Mouse (Mus musculus) neural tube, embryonic 13.5 days (tissue): ENCODE data around the gene Usp30. TPM values are rescaled to one million over a fixed set of nuclear protein-coding genes. Genes with fewer than 3 reads are reported as not detected.

Experiments used
- ATAC-seq: fragments of 200-750 bp; cut with Nextera tagmentation; 2 replicates; pipeline ENCODE4 v1.8.0; 2017; ENCODE audit warnings: low read depth, mild to moderate bottlenecking, moderate TSS enrichment, moderate library complexity
- H3K27ac ChIP-seq: fragments of 300-500 bp; sonication (generic); replicated peaks from 2 replicates; pipeline ENCODE4 v1.5.1; 2015; ENCODE audit warnings: moderate library complexity, mild to moderate bottlenecking, inconsistent platforms
- H3K27me3 ChIP-seq: fragments of 300-500 bp; sonication (generic); 2 replicates; pipeline ENCODE4 v1.6.1; 2015; ENCODE audit warnings: mild to moderate bottlenecking, inconsistent platforms
- H3K36me3 ChIP-seq: fragments of 300-500 bp; sonication (generic); 2 replicates; pipeline ENCODE4 v1.6.1; 2015; ENCODE audit warnings: mild to moderate bottlenecking, inconsistent platforms
- H3K4me1 ChIP-seq: fragments of 300-500 bp; sonication (generic); replicated peaks from 2 replicates; pipeline ENCODE4 v1.6.1; 2015; ENCODE audit warnings: inconsistent platforms
- H3K4me2 ChIP-seq: fragments of 300-500 bp; sonication (generic); 2 replicates; pipeline ENCODE4 v1.6.1; 2015; ENCODE audit warnings: inconsistent platforms, mild to moderate bottlenecking, moderate library complexity
- H3K4me3 ChIP-seq: fragments of 300-500 bp; sonication (generic); 2 replicates; pipeline ENCODE4 v1.5.1; 2015; ENCODE audit warnings: mild to moderate bottlenecking, inconsistent platforms
- H3K9ac ChIP-seq: fragments of 300-500 bp; sonication (generic); 2 replicates; pipeline ENCODE4 v1.6.1; 2015; ENCODE audit warnings: moderate library complexity, mild to moderate bottlenecking, inconsistent platforms
- H3K9me3 ChIP-seq: fragments of 300-500 bp; sonication (generic); 2 replicates; pipeline ENCODE4 v1.6.1; 2016; ENCODE audit warnings: inconsistent platforms
- WGBS: fragments of 180-500 bp; shearing (Covaris S2); methylation state at CpG from one replicate; pipeline ENCODE4 v1.1.7; 2015; 5-methylcytosine and 5-hydroxymethylcytosine counted together
- polyA plus RNA-seq: library from polyadenylated mRNA; unstranded; fragments of >200 nt; fragmentation: Nextera tagmentation; extraction: Ambion mirVana; gene quantifications from 2 replicates; pipeline ENCODE4 v1.2.1, GENCODE M21; 2015

The Usp30 gene
- polyA plus RNA-seq, 1 experiment from 2014 or later: 16.4 TPM

DNA sequence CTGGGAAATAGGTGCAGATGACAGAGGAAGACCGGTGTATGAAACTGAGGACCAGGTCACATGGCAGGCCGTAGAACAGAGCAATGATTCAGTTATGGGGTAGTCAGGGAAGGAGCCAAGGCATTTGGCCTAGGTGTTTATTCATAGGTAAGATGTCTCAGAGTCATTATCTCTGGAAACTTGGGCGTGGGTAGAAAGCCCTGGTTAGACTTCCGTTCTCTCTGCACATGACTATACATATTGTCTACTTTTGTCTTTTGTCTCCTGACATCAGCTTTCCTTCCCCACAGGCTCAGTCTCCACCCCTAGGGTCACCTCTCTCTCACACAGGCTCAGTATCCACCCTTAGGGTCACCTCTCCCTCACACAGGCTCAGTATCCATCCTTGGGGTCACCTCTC, 21.5 kb upstream of the Usp30 start:
- no peak overlapping the region for H3K4me2 ChIP-seq
- WGBS: 87% methylated on average over 4 of the region's 4 CpGs
- no peak for ATAC-seq

DNA sequence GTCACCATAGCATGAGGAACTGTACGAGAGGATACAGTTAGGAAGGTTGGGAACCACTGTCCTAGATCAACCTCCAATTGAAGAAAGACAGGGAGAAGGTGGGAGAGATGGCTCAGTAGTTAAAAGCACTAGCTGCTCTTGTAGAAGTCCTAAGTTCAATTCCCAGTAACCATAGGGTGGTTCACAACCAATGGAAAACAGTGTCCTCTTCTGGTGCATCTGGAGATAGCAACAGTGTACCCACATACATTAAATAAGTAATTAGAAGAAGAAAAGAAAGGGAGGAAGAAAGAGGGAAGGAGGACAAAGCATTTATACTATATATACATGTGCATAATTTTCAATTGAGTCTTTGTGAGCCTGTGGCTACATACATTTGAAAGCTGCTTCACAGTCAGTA, 20.1 kb upstream of the Usp30 start:
- 65% methylated on average over 1 of the region's 1 CpGs for WGBS
- Histone ChIP-seq H3K9me3 (no peaks in the 10 kb centered on the region), H3K27ac (no peak overlapping the region), H3K4me2 (no peak overlapping the region), H3K9ac (no peak overlapping the region), H3K4me3 (no peak overlapping the region), H3K27me3 (no peaks in the 10 kb centered on the region), H3K36me3 (peaks cover 49% of the 10 kb centered on the region), H3K4me1 (peaks cover 12% of the 10 kb centered on the region)
- ATAC-seq: no peak

More for the DNA sequence above, 21.5 kb upstream of the Usp30 start:
- Histone ChIP-seq H3K4me3 (no peak overlapping the region), H3K4me1 (peaks cover 3% of the 10 kb centered on the region), H3K9ac (no peak overlapping the region), H3K36me3 (peaks cover 50% of the 10 kb centered on the region), H3K27me3 (no peaks in the 10 kb centered on the region), H3K27ac (no peak overlapping the region), H3K9me3 (no peaks in the 10 kb centered on the region)

DNA sequence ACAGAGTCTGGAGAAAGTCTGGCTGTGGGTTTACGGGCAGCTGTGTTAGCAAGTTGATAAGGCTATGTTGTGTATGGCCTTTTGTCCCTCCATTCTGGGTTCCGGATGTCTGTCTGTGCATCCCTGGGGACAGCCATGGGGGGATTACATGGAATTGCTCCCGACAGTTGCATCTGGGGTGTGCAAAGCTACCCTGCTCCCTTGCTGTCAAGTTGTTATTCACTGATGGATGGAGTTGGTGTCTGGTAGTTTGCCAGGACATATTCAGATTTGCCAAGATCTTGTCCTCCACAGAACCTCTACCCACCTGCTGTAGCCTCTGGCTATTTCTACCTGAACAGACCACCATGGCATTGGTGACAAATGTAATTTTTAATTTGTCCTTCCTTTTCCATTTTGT, 19.1 kb upstream of the Usp30 start:
- no peaks in the 10 kb centered on the region for H3K9me3 ChIP-seq
- no peak overlapping the region for H3K27ac ChIP-seq
- ATAC-seq: no peak
- peaks cover 56% of the 10 kb centered on the region for H3K36me3 ChIP-seq
- no peak overlapping the region for H3K4me3 ChIP-seq
- no peaks in the 10 kb centered on the region for H3K27me3 ChIP-seq
- 79% methylated on average over 3 of the region's 3 CpGs for WGBS
- no peak overlapping the region for H3K4me2 ChIP-seq
- H3K4me1 ChIP-seq: peaks cover 12% of the 10 kb centered on the region
- H3K9ac ChIP-seq: no peak overlapping the region

GRCm38 (mm10) chr5:114046604-114047003, 18.7 kb upstream of the Usp30 start:
- no peaks in the 10 kb centered on the region for H3K9me3 ChIP-seq
- H3K4me2 ChIP-seq: no peak overlapping the region
- no peak overlapping the region for H3K4me3 ChIP-seq
- 54% methylated on average over 3 of the region's 3 CpGs for WGBS
- no peak overlapping the region for H3K27ac ChIP-seq
- peaks cover 12% of the 10 kb centered on the region for H3K4me1 ChIP-seq
- no peak for ATAC-seq
- peaks cover 55% of the 10 kb centered on the region for H3K36me3 ChIP-seq
- H3K9ac ChIP-seq: no peak overlapping the region
- no peaks in the 10 kb centered on the region for H3K27me3 ChIP-seq

DNA sequence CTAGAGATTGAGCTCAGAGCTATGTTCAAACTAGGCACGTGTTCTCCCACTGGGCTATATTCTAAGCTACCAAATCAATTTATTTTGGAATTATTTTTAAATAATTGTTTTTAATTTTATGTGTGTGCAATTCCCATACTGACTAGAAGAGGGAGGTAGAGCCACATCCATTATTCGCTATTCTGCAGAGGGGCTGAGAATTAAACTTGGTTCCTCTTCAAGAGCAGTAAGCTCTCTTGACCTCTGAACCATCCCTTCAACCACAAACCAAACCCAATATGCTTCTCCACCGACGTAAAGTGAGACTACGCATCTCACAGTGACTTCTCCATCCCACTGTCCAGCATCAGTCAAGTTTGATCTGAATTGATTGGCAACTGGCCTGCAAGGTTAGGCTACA, 18.1 kb upstream of the Usp30 start:
- no peak for ATAC-seq
- Histone ChIP-seq H3K9me3 (no peaks in the 10 kb centered on the region), H3K9ac (no peak overlapping the region), H3K4me1 (peaks cover 12% of the 10 kb centered on the region), H3K36me3 (peaks cover 55% of the 10 kb centered on the region), H3K4me3 (no peak overlapping the region), H3K27me3 (no peaks in the 10 kb centered on the region), H3K27ac (no peak overlapping the region), H3K4me2 (no peak overlapping the region)
- 89% methylated on average over 5 of the region's 5 CpGs for WGBS

GRCm38 (mm10) chr5:114048731-114049308, 16.4 kb upstream of the Usp30 start:
- peak; percentile 68 for ATAC-seq
- no peak overlapping the region for H3K4me3 ChIP-seq
- H3K36me3 ChIP-seq: peaks cover 49% of the 10 kb centered on the region
- H3K9me3 ChIP-seq: no peaks in the 10 kb centered on the region
- no peak overlapping the region for H3K9ac ChIP-seq
- no peak overlapping the region for H3K4me2 ChIP-seq
- no peak overlapping the region; the same call in 1 of the 2 replicates for H3K27ac ChIP-seq
- no peaks in the 10 kb centered on the region for H3K27me3 ChIP-seq
- 52% methylated on average over 12 of the region's 12 CpGs for WGBS
- peaks cover 12% of the 10 kb centered on the region for H3K4me1 ChIP-seq

GRCm38 (mm10) chr5:114052246-114052761, 13.0 kb upstream of the Usp30 start:
- no peak overlapping the region for H3K4me3 ChIP-seq
- no peaks in the 10 kb centered on the region for H3K27me3 ChIP-seq
- ATAC-seq: no peak
- H3K36me3 ChIP-seq: peaks cover 60% of the 10 kb centered on the region
- peaks cover 12% of the 10 kb centered on the region for H3K4me1 ChIP-seq
- no peaks in the 10 kb centered on the region for H3K9me3 ChIP-seq
- 32% methylated on average over 9 of the region's 9 CpGs for WGBS
- no peak overlapping the region for H3K9ac ChIP-seq
- H3K4me2 ChIP-seq: peak overlapping the region; percentile 26; the same call in 1 of the 2 replicates
- H3K27ac ChIP-seq: peak overlapping the region; percentile 38; the same call in 1 of the 2 replicates

DNA sequence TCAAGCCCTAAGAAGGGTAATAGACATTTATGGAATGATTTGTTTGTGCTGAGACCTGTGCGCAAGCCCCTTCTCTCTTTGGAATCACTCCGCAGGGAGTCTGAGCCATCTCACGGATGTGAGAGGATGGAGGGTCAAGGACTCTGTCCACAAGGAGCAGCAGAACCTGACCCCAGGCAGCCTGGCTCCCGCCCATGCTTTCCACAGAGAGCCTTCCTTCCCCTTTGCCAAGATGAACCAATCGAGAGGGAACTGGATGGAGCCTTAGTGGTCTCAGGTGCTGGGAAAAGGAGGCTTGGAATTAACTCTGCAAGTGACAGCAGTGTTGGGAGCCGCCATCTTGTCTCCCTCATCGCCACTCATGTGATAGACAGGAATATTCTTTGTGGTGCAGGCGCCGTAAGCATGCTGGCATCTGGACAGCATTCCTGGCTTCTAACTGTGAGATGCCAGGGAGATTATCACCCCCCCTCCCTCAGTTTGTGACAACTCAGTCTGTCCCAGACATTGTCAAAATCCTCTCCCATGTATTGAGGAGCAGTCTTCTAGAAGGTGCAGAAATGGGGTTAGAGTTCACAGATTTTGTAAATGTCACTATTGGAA, 8.0 kb upstream of the Usp30 start:
- H3K27me3 ChIP-seq: no peaks in the 10 kb centered on the region
- H3K9me3 ChIP-seq: no peaks in the 10 kb centered on the region
- no peaks in the 10 kb centered on the region for H3K4me1 ChIP-seq
- H3K9ac ChIP-seq: no peak overlapping the region
- no peak overlapping the region for H3K27ac ChIP-seq
- H3K4me3 ChIP-seq: no peak overlapping the region
- WGBS: 76% methylated on average over 9 of the region's 9 CpGs
- peaks cover 62% of the 10 kb centered on the region for H3K36me3 ChIP-seq
- no peak overlapping the region for H3K4me2 ChIP-seq
- no peak for ATAC-seq

DNA sequence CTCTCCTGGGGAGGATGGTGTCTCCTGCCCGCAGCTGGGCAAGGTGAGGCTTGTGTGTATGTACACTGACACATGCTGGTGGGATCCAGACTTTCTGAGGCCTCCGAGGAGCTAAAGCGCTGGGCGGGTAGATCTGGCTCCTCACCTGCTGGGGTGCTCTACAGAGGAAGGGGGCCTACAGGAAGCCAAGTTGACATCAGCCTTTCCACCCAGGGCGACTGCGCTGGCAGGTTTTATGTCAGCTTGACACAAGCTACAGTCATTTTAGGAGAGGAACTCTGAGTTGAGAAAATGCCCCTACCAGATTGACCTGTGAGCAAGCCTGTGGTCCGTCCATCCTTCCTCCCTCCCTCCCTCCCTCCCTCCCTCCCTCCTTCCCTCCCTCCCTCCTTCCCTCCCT, 3.6 kb upstream of the Usp30 start:
- Histone ChIP-seq H3K27ac (no peak overlapping the region), H3K4me1 (no peaks in the 10 kb centered on the region; the same call in 1 of the 2 replicates), H3K4me3 (no peak overlapping the region), H3K9me3 (no peaks in the 10 kb centered on the region), H3K27me3 (no peaks in the 10 kb centered on the region), H3K36me3 (peaks cover 54% of the 10 kb centered on the region), H3K4me2 (no peak overlapping the region), H3K9ac (no peak overlapping the region)
- ATAC-seq: no peak
- 56% methylated on average over 7 of the region's 7 CpGs for WGBS

- Histone ChIP-seq H3K4me1 (no peaks in the 10 kb centered on the region; the same call in 1 of the 2 replicates), H3K9me3 (no peaks in the 10 kb centered on the region), H3K36me3 (peaks cover 43% of the 10 kb centered on the region), H3K27me3 (no peaks in the 10 kb centered on the region), H3K9ac (no peak overlapping the region), H3K4me2 (no peak overlapping the region), H3K4me3 (no peak overlapping the region), H3K27ac (no peak overlapping the region)
- no peak for ATAC-seq
- WGBS: 43% methylated on average over 4 of the region's 4 CpGs
Measured at GRCm38 (mm10) chr5:114063958-114064357, 1.3 kb upstream of the Usp30 start.

- no peak overlapping the region for H3K4me3 ChIP-seq
- H3K4me1 ChIP-seq: no peaks in the 10 kb centered on the region; the same call in 1 of the 2 replicates
- no peak overlapping the region for H3K27ac ChIP-seq
- 52% methylated on average over 6 of the region's 6 CpGs for WGBS
- H3K9me3 ChIP-seq: no peaks in the 10 kb centered on the region
- H3K36me3 ChIP-seq: peaks cover 35% of the 10 kb centered on the region
- no peak overlapping the region for H3K4me2 ChIP-seq
- H3K9ac ChIP-seq: no peak overlapping the region
- ATAC-seq: no peak
- H3K27me3 ChIP-seq: no peaks in the 10 kb centered on the region
Measured at GRCm38 (mm10) chr5:114066601-114067000, 1.3 kb downstream of the Usp30 start.

DNA sequence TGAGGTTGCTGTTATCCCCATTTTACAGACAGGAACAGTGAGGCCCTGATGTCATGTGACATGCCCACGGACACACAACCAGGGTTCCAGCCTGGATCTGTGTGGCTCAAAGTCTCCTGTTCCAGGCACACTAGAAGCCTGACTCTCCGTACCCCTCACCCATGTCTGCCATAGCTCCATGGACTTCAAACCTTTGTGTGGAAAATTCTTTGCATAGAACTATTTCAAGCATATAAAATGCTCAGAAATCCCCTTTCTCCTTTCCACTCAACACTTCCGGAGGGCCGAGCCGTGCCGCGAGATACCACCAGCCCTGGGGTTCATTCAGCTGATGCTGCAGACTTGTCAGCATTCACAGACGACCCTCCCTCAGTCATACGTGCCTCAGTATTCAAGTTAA, 2.3 kb downstream of the Usp30 start:
- H3K36me3 ChIP-seq: peaks cover 33% of the 10 kb centered on the region
- no peaks in the 10 kb centered on the region for H3K9me3 ChIP-seq
- H3K4me2 ChIP-seq: no peak overlapping the region
- 85% methylated on average over 9 of the region's 9 CpGs for WGBS
- no peaks in the 10 kb centered on the region for H3K27me3 ChIP-seq
- no peak for ATAC-seq
- H3K4me1 ChIP-seq: no peaks in the 10 kb centered on the region; the same call in 1 of the 2 replicates
- no peak overlapping the region for H3K27ac ChIP-seq
- no peak overlapping the region for H3K9ac ChIP-seq
- no peak overlapping the region for H3K4me3 ChIP-seq
